In genomic region chr12:64116438-64116837, GRCm38 (mm10) we compare ENCODE assay signal across 24 mouse cellular contexts.
DNase-seq lines count a peak whose midpoint lies in the region; ATAC-seq and TF ChIP-seq lines count a peak whose summit lies in the region.
"Had no signal": no experiment of that assay in that cellular context is flagged by ENCODE, and none has a peak within 500 bp of the region (broad histone marks: within the 10 kb centered on the region; RNA-seq: fewer than 3 reads in every experiment).

No protein-coding gene starts in this region.

- H3K27me3 ChIP-seq in hindbrain, embryonic 14.5 days (ENCODE audit: control insufficient read depth, insufficient read depth, low read length) = no peaks in the 10 kb centered on the region
- no peaks in the 10 kb centered on the region for H3K27me3 ChIP-seq in hindbrain, postnatal 0 days (ENCODE audit: insufficient read depth, low read length)
- no peaks in the 10 kb centered on the region for H3K27me3 ChIP-seq in midbrain, embryonic 14.5 days (ENCODE audit: control insufficient read depth, insufficient read depth, low read length)
- H3K27me3 ChIP-seq in midbrain, postnatal 0 days (ENCODE audit: insufficient read depth, low read length) = no peaks in the 10 kb centered on the region
- H3K27me3 ChIP-seq in heart, adult 2 months (ENCODE audit: control insufficient read depth, insufficient read depth, low read length) = no peaks in the 10 kb centered on the region
- H3K27me3 ChIP-seq: CH12.LX; embryonic facial prominence, embryonic 15.5 days; forebrain, embryonic 15.5 days; heart, embryonic 15.5 days; hindbrain, embryonic 15.5 days; Patski had no signal

- H3K79me2 ChIP-seq in heart, adult 2 months (replicated peaks; ENCODE audit: control insufficient read depth, insufficient read depth, low read length) = no peaks in the 10 kb centered on the region

- no peak for TF ChIP-seq EP300 in heart, adult 2 months (IDR thresholded peaks at IDR 0.05; ENCODE audit: insufficient read depth, low read depth, low read length)

- H3K9me3 ChIP-seq in hindbrain, embryonic 14.5 days (ENCODE audit: control insufficient read depth, low read length) = no peaks in the 10 kb centered on the region
- H3K9me3 ChIP-seq in hindbrain, postnatal 0 days (ENCODE audit: low read length) = no peaks in the 10 kb centered on the region
- no peaks in the 10 kb centered on the region for H3K9me3 ChIP-seq in midbrain, embryonic 14.5 days (ENCODE audit: control insufficient read depth, low read length)
- no peaks in the 10 kb centered on the region for H3K9me3 ChIP-seq in midbrain, postnatal 0 days (ENCODE audit: low read length)
- H3K9me3 ChIP-seq: embryonic facial prominence, embryonic 15.5 days; forebrain, embryonic 10.5 days; forebrain, embryonic 15.5 days; heart, embryonic 15.5 days; hindbrain, embryonic 15.5 days had no signal

- H3K4me1 ChIP-seq in hindbrain, embryonic 14.5 days (replicated peaks; ENCODE audit: control insufficient read depth, insufficient read depth, low read length) = no peaks in the 10 kb centered on the region
- no peaks in the 10 kb centered on the region for H3K4me1 ChIP-seq in hindbrain, postnatal 0 days (ENCODE audit: insufficient read depth, low read length)
- no peaks in the 10 kb centered on the region for H3K4me1 ChIP-seq in midbrain, embryonic 14.5 days (ENCODE audit: control insufficient read depth, insufficient read depth, low read length)
- no peaks in the 10 kb centered on the region for H3K4me1 ChIP-seq in midbrain, postnatal 0 days (ENCODE audit: insufficient read depth, low read length)
- no peaks in the 10 kb centered on the region for H3K4me1 ChIP-seq in heart, adult 2 months (ENCODE audit: control insufficient read depth, insufficient read depth, low read length)
- H3K4me1 ChIP-seq: embryonic facial prominence, embryonic 15.5 days; forebrain, embryonic 10.5 days; forebrain, embryonic 15.5 days; heart, embryonic 15.5 days; hindbrain, embryonic 15.5 days had no signal

- intact Hi-C loops in heart, adult 2 months (cut with DNase I) = no loop called here

- no peak overlapping the region for H3K9ac ChIP-seq in hindbrain, embryonic 14.5 days
- H3K9ac ChIP-seq in hindbrain, postnatal 0 days (replicated peaks; ENCODE audit: low read length) = no peak overlapping the region
- H3K9ac ChIP-seq in midbrain, embryonic 14.5 days (replicated peaks; ENCODE audit: low read length) = no peak overlapping the region
- H3K9ac ChIP-seq in midbrain, postnatal 0 days (replicated peaks; ENCODE audit: low read length, poor library complexity, severe bottlenecking) = no peak overlapping the region
- no peak overlapping the region for H3K9ac ChIP-seq in heart, adult 2 months (ENCODE audit: low read depth, low read length)
- H3K9ac ChIP-seq: embryonic facial prominence, embryonic 15.5 days; forebrain, embryonic 15.5 days; heart, embryonic 15.5 days; hindbrain, embryonic 15.5 days had no signal

- H3K4me3 ChIP-seq in hindbrain, embryonic 14.5 days (replicated peaks; ENCODE audit: low read length) = no peak overlapping the region
- H3K4me3 ChIP-seq in hindbrain, postnatal 0 days (ENCODE audit: low read length) = no peak overlapping the region
- H3K4me3 ChIP-seq in midbrain, embryonic 14.5 days (replicated peaks; ENCODE audit: low read depth, low read length) = no peak overlapping the region
- no peak overlapping the region for H3K4me3 ChIP-seq in midbrain, postnatal 0 days (ENCODE audit: low read depth, low read length)
- no peak overlapping the region for H3K4me3 ChIP-seq in heart, adult 2 months
- H3K4me3 ChIP-seq: embryonic facial prominence, embryonic 15.5 days; erythroblast, embryonic 14.5 days; forebrain, embryonic 10.5 days; forebrain, embryonic 15.5 days; heart, embryonic 15.5 days; hindbrain, embryonic 15.5 days had no signal

- H3K4me2 ChIP-seq in hindbrain, embryonic 14.5 days (replicated peaks) = no peak overlapping the region
- H3K4me2 ChIP-seq in hindbrain, postnatal 0 days (ENCODE audit: low read depth, low read length) = no peak overlapping the region
- H3K4me2 ChIP-seq in midbrain, embryonic 14.5 days (ENCODE audit: low read length) = no peak overlapping the region
- no peak overlapping the region for H3K4me2 ChIP-seq in midbrain, postnatal 0 days (ENCODE audit: low read depth, low read length, poor library complexity, severe bottlenecking)
- H3K4me2 ChIP-seq: embryonic facial prominence, embryonic 15.5 days; forebrain, embryonic 15.5 days; heart, embryonic 11.5 days; heart, embryonic 15.5 days; hindbrain, embryonic 15.5 days had no signal

- 68% methylated on average over 4 of the region's 4 CpGs for WGBS in hindbrain, embryonic 14.5 days
- 76% methylated on average over 4 of the region's 4 CpGs for WGBS in hindbrain, postnatal 0 days
- WGBS in midbrain, embryonic 14.5 days = 65% methylated on average over 4 of the region's 4 CpGs
- 64% methylated on average over 4 of the region's 4 CpGs for WGBS in midbrain, postnatal 0 days
- WGBS in heart, adult 2 months = 44% methylated on average over 4 of the region's 4 CpGs

- ATAC-seq in hindbrain, embryonic 14.5 days (ENCODE audit: low FRiP score) = peak; percentile 37; the same call in 1 of the 2 replicates
- no peak for ATAC-seq in hindbrain, postnatal 0 days
- peak; percentile 50; the same call in 1 of the 2 replicates for ATAC-seq in midbrain, embryonic 14.5 days (ENCODE audit: low FRiP score, low TSS enrichment)
- ATAC-seq in midbrain, postnatal 0 days (ENCODE audit: low FRiP score) = no peak; the same call in 1 of the 2 replicates
- ATAC-seq: activated CD4-positive, CD25-positive, alpha-beta regulatory T cell, adult 4 months; forebrain, embryonic 15.5 days; Patski had no signal

- TF ChIP-seq CTCF in hindbrain, postnatal 0 days (IDR thresholded peaks at IDR 0.05; ENCODE audit: low read depth) = no peak
- no peak for TF ChIP-seq CTCF in midbrain, postnatal 0 days (IDR thresholded peaks at IDR 0.05)
- no peak for TF ChIP-seq CTCF in heart, adult 2 months (IDR thresholded peaks at IDR 0.05)

- no peak for TF ChIP-seq POLR2A in heart, adult 2 months (IDR thresholded peaks at IDR 0.05; ENCODE audit: insufficient read depth, low read depth, low read length)

- no peak for DNase-seq in hindbrain, embryonic 14.5 days (ENCODE audit: low spot score)
- DNase-seq in hindbrain, postnatal 0 days (ENCODE audit: low spot score) = no peak
- DNase-seq in midbrain, embryonic 14.5 days = peak; percentile 48
- DNase-seq in midbrain, postnatal 0 days (ENCODE audit: low spot score) = no peak
- DNase-seq in retina, postnatal 1 day = peak; percentile 1
- DNase-seq in retina, embryonic 14.5 days (ENCODE audit: low spot score) = no peak
- DNase-seq in heart, adult 2 months = no peak
- DNase-seq: adrenal gland, postnatal 14 days; cerebellum, adult 2 months; cerebellum, postnatal 10 days; embryo, embryonic 11 days; gastrocnemius, postnatal 10 days; heart, adult 18-20 months; heart, postnatal 14 days had no signal

- H3K27ac ChIP-seq in hindbrain, embryonic 14.5 days = no peak overlapping the region
- no peak overlapping the region for H3K27ac ChIP-seq in hindbrain, postnatal 0 days
- H3K27ac ChIP-seq in midbrain, embryonic 14.5 days (replicated peaks; ENCODE audit: low read depth, low read length) = no peak overlapping the region
- no peak overlapping the region for H3K27ac ChIP-seq in midbrain, postnatal 0 days (ENCODE audit: low read depth, low read length)
- H3K27ac ChIP-seq in heart, adult 2 months = no peak overlapping the region
- H3K27ac ChIP-seq: embryonic facial prominence, embryonic 15.5 days; forebrain, embryonic 10.5 days; forebrain, embryonic 15.5 days; heart, embryonic 15.5 days; hindbrain, embryonic 15.5 days had no signal

- no peaks in the 10 kb centered on the region for H3K36me3 ChIP-seq in hindbrain, embryonic 14.5 days (replicated peaks; ENCODE audit: control insufficient read depth, insufficient read depth)
- H3K36me3 ChIP-seq in hindbrain, postnatal 0 days (ENCODE audit: insufficient read depth, low read length) = no peaks in the 10 kb centered on the region
- no peaks in the 10 kb centered on the region for H3K36me3 ChIP-seq in midbrain, embryonic 14.5 days (ENCODE audit: control insufficient read depth, insufficient read depth, low read length)
- H3K36me3 ChIP-seq in midbrain, postnatal 0 days (ENCODE audit: insufficient read depth, low read length) = no peaks in the 10 kb centered on the region
- no peaks in the 10 kb centered on the region for H3K36me3 ChIP-seq in heart, adult 2 months (ENCODE audit: control insufficient read depth, insufficient read depth, low read length)
- H3K36me3 ChIP-seq: embryonic facial prominence, embryonic 15.5 days; forebrain, embryonic 10.5 days; forebrain, embryonic 15.5 days; heart, embryonic 15.5 days; hindbrain, embryonic 15.5 days had no signal

Comparison
In these comparisons a context has a peak if more than half of its experiments do, and no peak if none do; other contexts are left out.
1. ATAC-seq: peak in hindbrain, embryonic 14.5 days (single experiment) and midbrain, embryonic 14.5 days (single experiment); none in hindbrain, postnatal 0 days (single experiment) and midbrain, postnatal 0 days (single experiment).
2. DNase-seq: peak in midbrain, embryonic 14.5 days (single experiment) and retina, postnatal 1 day (single experiment); none in hindbrain, embryonic 14.5 days (single experiment), hindbrain, postnatal 0 days (single experiment), midbrain, postnatal 0 days (single experiment), retina, embryonic 14.5 days (single experiment) and heart, adult 2 months (0 of 2).